Mouse (Mus musculus) layer of hippocampus, adult 11-12 months (tissue): ENCODE measurements around the gene Dnaja4.
"Not testable (repeated sequence)": the region's sequence is repeated elsewhere in the genome, so short reads cannot be mapped to it uniquely, and the experiment has no call there.

Experiments
- DNase-seq: peaks from one replicate; pipeline ENCODE4 v3.0.0; 2022; ENCODE audit warnings: low spot score

Dnaja4 gene

GRCm38 (mm10) chr9:54698318-54699086 lies at the start of gene Dnaja4:
TSS of gene Dnaja4 (plus strand) at chr9:54698873.
- DNase-seq: no peak

GRCm38 (mm10) chr9:54649360-54649759 lies 49.3 kb upstream of the Dnaja4 start:
- no peak for DNase-seq

DNA sequence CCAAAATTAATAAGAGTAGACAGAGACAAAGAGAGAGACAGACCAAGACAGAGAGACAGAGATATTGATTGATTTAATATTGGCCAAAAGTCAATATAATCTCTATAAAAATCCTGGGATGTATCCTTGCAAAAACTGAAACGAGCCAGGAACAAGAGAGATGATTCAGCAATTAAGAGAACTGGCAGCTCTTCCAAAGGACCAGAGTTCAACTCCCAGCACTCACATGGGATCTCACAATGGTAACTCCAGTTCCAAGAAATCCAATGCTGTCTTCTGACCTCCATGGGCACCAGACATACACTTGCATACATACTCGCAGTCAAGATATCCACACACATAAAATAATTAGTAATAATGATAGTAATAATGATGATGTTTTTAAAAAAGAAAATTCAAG lies 45.9 kb upstream of the Dnaja4 start:
- no peak for DNase-seq

GRCm38 (mm10) chr9:54655846-54656245 lies 42.8 kb upstream of the Dnaja4 start:
- no peak for DNase-seq

DNA sequence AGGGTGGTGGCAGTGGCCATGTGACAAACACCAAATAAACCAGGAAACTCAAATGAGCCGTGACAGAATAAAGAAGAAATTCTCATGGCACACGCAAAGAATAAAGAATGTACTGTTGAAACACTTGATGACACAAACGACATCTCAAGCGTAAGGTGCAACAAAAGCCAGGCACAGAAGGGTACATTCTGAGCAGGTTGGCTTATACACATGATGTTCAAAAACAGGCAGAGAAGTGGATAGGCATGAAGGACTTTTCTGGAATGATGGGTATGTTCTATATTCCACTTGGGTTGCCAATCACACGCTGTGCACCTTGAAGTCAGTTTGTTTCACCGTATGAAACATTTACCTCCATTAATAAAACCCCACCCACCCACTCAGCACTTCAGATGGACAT lies 42.3 kb upstream of the Dnaja4 start:
- DNase-seq: no peak

- no peak for DNase-seq
These were observed 39.9 kb upstream of the Dnaja4 start for GRCm38 (mm10) chr9:54658773-54659172.

GRCm38 (mm10) chr9:54661605-54662377 lies 36.9 kb upstream of the Dnaja4 start, which contains the start of gene Acsbg1:
TSS of gene Acsbg1 (minus strand) at chr9:54661870.
- peak; percentile 15 for DNase-seq

DNA sequence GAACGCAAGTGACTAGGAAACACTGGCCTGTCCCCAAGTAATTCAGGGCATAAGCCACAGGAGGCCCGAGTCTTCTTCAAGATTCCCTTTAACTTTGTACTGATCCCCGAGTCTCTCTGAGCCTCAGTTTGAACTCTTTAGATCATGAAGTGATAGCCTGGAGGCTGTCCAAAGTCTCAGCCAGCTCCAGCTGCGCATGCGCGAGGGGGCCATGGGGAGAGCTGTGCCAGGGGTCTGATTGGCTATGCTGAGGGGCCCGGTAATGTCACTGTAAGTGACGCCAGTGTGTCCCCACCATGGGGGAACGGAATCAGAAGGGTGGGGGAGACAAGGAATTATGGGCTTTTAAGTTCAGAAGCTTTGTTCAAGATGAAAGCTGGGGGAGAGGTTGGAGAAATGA lies 34.3 kb upstream of the Dnaja4 start:
- DNase-seq: peak; percentile 34

- DNase-seq: no peak
These were observed 32.6 kb upstream of the Dnaja4 start for GRCm38 (mm10) chr9:54666116-54666515.

DNA sequence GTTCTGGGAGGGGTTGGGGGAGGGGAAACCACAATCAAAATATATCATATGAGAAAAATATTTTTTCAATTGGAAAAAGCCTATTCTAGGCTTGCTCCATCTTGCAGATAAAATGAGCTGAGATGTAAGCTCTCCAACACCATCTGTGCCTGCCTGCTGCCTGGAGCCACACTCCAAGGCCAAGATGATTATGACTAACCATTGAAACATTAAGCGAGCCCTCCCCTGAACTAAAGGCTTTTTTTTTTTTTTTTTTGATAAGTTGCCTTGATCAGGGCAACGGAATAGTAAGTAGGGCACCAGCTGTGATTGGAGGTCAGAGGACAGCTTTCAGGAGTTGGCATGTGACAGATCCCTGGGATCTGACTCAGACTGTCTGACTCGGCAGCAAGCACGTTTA lies 30.2 kb upstream of the Dnaja4 start:
- peak; percentile 58 for DNase-seq

DNA sequence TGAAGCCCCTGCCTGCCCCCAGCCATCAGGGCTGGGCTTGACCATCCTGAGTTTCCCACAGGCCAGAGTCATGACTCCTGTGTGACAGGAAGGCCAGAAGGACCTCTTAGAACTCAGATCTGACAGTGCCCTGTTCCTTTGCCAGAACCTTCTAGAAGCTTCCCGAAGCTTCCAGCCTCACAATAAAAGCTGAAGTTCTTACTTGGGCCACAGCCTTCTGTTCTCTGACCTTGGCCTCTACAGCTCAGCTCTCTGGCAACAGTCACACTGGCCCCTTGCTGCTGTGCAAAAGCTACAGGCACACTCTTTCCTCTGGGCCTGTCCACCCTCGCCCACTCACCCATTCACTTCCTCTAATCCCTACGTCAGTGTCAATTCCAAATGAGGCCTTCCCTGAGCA lies 26.7 kb upstream of the Dnaja4 start:
- DNase-seq: no peak

DNA sequence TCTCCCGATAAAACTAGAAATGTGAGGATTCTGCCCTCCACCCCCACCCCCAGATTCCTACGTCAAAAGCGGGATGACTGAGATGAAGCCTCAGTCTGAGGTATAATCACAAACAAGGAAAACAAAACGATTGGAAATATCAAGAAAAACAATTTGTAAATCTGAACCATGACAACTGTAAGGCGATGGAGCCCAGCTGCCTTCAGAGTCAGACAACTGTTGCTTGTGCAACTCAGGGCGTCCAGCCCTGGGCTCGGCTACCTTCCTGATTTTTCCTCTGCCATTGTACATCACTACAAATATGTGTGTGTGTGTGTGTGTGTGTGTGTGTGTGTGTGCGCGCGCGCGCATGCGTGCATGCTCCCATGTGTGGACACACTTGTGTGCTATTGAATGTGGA lies 24.8 kb upstream of the Dnaja4 start:
- no peak for DNase-seq

DNA sequence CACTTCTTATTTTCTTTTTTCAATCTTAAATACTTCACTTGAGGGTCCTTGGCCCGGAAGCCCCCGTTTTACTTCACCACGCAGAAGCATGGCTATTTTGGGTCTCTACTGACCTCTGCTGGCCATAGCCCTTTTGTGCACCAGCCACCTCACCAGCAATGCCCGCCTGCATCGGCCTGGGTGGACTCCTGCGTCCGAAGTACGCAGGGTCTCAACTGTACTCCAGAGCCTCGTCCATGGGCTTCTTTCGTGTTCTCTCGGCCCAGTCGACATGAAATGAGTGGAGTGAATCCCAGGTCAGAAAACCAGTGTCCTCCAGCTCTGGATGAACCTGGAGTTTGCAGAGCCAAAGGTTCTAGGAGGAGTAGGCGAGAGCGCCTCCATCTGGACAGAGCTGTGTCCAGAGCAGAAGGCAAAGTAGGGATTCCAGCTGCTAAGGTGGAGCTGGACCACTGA lies 22.1 kb upstream of the Dnaja4 start:
- DNase-seq: peak; percentile 80

GRCm38 (mm10) chr9:54682846-54683245 lies 15.8 kb upstream of the Dnaja4 start:
- no peak for DNase-seq

GRCm38 (mm10) chr9:54683814-54684605 lies 14.7 kb upstream of the Dnaja4 start:
- DNase-seq: no peak

- peak; percentile 61 for DNase-seq
These were observed 11.1 kb upstream of the Dnaja4 start for GRCm38 (mm10) chr9:54687246-54688236.

DNA sequence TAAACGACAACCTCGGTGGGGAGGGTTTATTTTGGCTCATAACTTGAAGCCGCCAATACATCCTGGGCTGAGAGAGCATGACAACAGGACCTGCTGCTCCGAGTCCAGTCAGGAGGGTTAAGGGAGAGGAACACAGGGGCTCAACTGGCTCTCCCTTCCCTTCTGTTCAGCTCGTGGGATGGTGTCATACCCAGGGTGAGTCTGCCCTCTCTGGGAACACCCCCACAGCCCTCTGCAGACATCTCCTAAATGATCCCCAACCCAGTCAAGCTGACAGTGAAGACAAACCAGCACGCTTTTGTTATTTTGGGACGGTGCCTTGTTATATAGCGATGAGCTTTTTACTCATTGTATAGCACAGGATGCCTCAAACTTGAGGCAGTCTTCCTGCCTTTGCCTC lies 9.2 kb upstream of the Dnaja4 start:
- DNase-seq: no peak

DNA sequence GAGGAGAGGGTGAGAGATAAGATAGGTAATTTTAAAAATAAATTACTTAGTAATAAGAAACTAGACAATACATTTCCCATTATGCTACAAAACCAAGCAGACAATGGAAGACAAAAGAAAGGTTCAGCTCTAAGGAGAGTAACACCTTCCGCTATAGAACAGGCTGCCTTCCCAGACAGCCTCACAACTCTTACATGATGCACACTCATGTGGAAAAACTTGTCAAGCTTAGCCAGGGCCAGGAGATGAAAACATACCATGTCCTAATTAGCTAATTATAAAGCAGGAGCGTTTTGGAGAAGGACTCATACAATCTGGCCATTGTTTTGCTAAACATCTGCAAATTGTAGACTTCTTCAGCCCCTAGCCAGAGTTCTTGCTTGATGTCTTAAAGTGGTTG lies 8.0 kb upstream of the Dnaja4 start:
- not testable (repeated sequence) for DNase-seq

- not testable (repeated sequence) for DNase-seq
These were observed 7.3 kb upstream of the Dnaja4 start for GRCm38 (mm10) chr9:54691241-54691805.

DNA sequence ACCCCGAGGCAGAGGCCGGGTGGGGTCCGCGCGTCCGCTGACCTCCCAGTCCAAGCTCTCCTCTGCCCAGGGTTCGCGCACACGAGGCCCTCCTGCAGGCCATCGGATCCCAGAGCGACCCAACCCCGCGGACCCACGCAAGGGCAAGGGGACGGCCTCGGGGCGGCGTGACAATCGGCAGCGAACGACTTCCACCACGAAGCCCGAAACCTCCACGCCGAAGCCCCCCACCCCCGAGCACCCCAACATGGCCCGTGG lies 343 bp downstream of the Dnaja4 start:
- no peak for DNase-seq
